8 mouse cellular contexts compared by ENCODE assay signal in the genomic region with DNA sequence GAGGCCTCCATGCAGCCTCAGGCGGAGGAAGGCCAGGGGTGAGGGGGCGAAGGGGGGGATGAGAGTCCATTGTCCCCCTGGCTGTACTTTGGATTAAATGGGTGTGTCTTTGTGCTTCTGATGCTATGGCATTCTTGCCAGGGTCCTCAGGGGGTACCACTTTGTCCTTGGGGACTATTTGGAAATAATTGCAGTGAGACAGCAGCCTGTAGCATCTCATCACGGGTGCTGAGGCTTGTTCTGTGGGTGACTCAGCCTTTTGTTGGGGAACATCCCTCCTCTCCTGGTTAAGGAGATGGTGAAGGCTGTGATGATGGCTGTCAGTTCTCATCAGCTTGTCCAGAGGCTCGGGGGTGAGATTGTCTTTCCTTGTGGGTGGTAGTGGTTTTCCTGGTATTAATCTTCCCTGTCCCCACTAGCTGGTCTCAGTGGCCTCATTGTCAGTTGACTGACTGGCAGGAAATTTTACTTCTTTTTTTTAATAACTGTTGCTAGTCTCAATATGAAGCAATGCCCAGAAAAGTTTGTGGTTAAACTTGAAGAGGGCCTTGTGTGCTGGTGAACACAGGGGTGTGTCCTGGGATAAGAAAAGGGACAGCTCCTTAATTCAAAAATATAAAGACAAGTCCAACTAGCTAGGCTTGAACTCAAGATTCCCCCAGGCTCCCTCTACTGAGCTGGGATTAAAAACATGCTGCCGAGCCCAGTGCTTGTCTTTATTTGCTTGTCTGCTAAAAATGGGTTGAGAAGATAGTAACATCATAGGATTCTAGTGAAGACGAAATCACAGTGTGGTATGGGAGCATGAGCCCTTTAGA. TPM values are rescaled to one million over a fixed set of nuclear protein-coding genes. Genes with fewer than 3 reads are reported as not detected.
DNase-seq lines count a peak whose midpoint lies in the region; ATAC-seq and TF ChIP-seq lines count a peak whose summit lies in the region.

No protein-coding gene starts in this region.

- peak overlapping the region; percentile 83 for H3K4me2 ChIP-seq in hindbrain, embryonic 16.5 days (ENCODE audit: low read length)
- H3K4me2 ChIP-seq in midbrain, embryonic 16.5 days (ENCODE audit: low read length), result peak overlapping the region; percentile 83

- H3K9me3 ChIP-seq in hindbrain, embryonic 16.5 days (ENCODE audit: control insufficient read depth, low read length), result no peaks in the 10 kb centered on the region
- no peaks in the 10 kb centered on the region for H3K9me3 ChIP-seq in midbrain, embryonic 16.5 days (replicated peaks; ENCODE audit: control insufficient read depth, low read length, poor library complexity, severe bottlenecking)

- TF ChIP-seq CTCF in kidney, adult 2 months (conservative IDR thresholded peaks at IDR 0.05; ENCODE audit: insufficient read depth, insufficient read length, low read depth, low read length), result no peak
- no peak for TF ChIP-seq CTCF in bone marrow macrophage, adult 2 months (IDR thresholded peaks at IDR 0.05; ENCODE audit: low read depth, low read length)

- no peak for ATAC-seq in hindbrain, embryonic 16.5 days
- ATAC-seq in midbrain, embryonic 16.5 days, result no peak

- H3K27ac ChIP-seq in kidney, adult 2 months (ENCODE audit: insufficient read depth, low read depth, low read length), result no peak overlapping the region
- H3K27ac ChIP-seq in bone marrow macrophage, adult 2 months (ENCODE audit: insufficient read depth, low read depth, low read length), result peak overlapping the region; percentile 75
- H3K27ac ChIP-seq in hindbrain, embryonic 16.5 days (ENCODE audit: low read depth, low read length), result no peak overlapping the region
- no peak overlapping the region for H3K27ac ChIP-seq in midbrain, embryonic 16.5 days (ENCODE audit: low read length)

- WGBS in kidney, adult 2 months, result 44% methylated on average over 6 of the region's 6 CpGs
- WGBS in hindbrain, embryonic 16.5 days, result 41% methylated on average over 6 of the region's 6 CpGs
- WGBS in midbrain, embryonic 16.5 days, result 35% methylated on average over 6 of the region's 6 CpGs

- peak overlapping the region; percentile 85; the same call in 1 of the 2 replicates for H3K9ac ChIP-seq in hindbrain, embryonic 16.5 days (ENCODE audit: low read depth, low read length)
- H3K9ac ChIP-seq in midbrain, embryonic 16.5 days (ENCODE audit: low read depth, low read length), result peak overlapping the region; percentile 94

- peaks cover 15% of the 10 kb centered on the region; the same call in 1 of the 2 replicates for H3K4me1 ChIP-seq in kidney, adult 2 months (ENCODE audit: control insufficient read depth, insufficient read depth, low read length)
- peaks cover 25% of the 10 kb centered on the region for H3K4me1 ChIP-seq in bone marrow macrophage, adult 2 months (ENCODE audit: control insufficient read depth, insufficient read depth, low read length)
- H3K4me1 ChIP-seq in hindbrain, embryonic 16.5 days (ENCODE audit: control insufficient read depth, insufficient read depth, low read depth, low read length), result peaks cover 17% of the 10 kb centered on the region
- H3K4me1 ChIP-seq in midbrain, embryonic 16.5 days (ENCODE audit: control insufficient read depth, insufficient read depth, low read length), result peaks cover 25% of the 10 kb centered on the region

- no peak for TF ChIP-seq POLR2A in kidney, adult 2 months (IDR thresholded peaks at IDR 0.05; ENCODE audit: low read depth, low read length)
- no peak for TF ChIP-seq POLR2A in bone marrow macrophage, adult 2 months (IDR thresholded peaks at IDR 0.05; ENCODE audit: borderline replicate concordance, low read depth, low read length)

- DNase-seq in kidney, adult 2 months, result no peak
- DNase-seq in kidney, adult 8-10 months, result no peak
- DNase-seq in urinary bladder, postnatal 10 days (ENCODE audit: low spot score), result no peak
- DNase-seq in layer of hippocampus, adult 9-11 months, result no peak
- DNase-seq in urinary bladder, postnatal 14 days (ENCODE audit: low spot score), result no peak

- H3K36me3 ChIP-seq in kidney, adult 2 months (ENCODE audit: control insufficient read depth, insufficient read depth, low read length), result peaks cover 5% of the 10 kb centered on the region
- peaks cover 15% of the 10 kb centered on the region for H3K36me3 ChIP-seq in hindbrain, embryonic 16.5 days (ENCODE audit: control insufficient read depth, insufficient read depth, low read length)
- H3K36me3 ChIP-seq in midbrain, embryonic 16.5 days (ENCODE audit: control insufficient read depth, insufficient read depth, low read length), result peaks cover 16% of the 10 kb centered on the region

- no peaks in the 10 kb centered on the region for H3K27me3 ChIP-seq in kidney, adult 2 months (replicated peaks; ENCODE audit: control insufficient read depth, insufficient read depth, low read length)
- H3K27me3 ChIP-seq in hindbrain, embryonic 16.5 days (replicated peaks; ENCODE audit: control insufficient read depth, insufficient read depth, low read length), result no peaks in the 10 kb centered on the region
- no peaks in the 10 kb centered on the region for H3K27me3 ChIP-seq in midbrain, embryonic 16.5 days (ENCODE audit: control insufficient read depth, insufficient read depth, low read depth, low read length)

- peak overlapping the region; percentile 11; the same call in 1 of the 2 replicates for H3K4me3 ChIP-seq in kidney, adult 2 months (ENCODE audit: insufficient read depth, low read depth, low read length)
- peak overlapping the region; percentile 87 for H3K4me3 ChIP-seq in bone marrow macrophage, adult 2 months (ENCODE audit: insufficient read depth, low read length)
- H3K4me3 ChIP-seq in hindbrain, embryonic 16.5 days (ENCODE audit: low read length), result peak overlapping the region; percentile 96
- H3K4me3 ChIP-seq in midbrain, embryonic 16.5 days (ENCODE audit: low read depth, low read length), result peak overlapping the region; percentile 94

RNA-seq across cellular contexts. Expression of gene Pgam1, which starts 2.3 kb away (rescaled TPM):
- 493 and 500 TPM in 2 replicates for polyA plus RNA-seq in kidney, adult 2 months (2012; rRNA removed)
- 256 and 259 TPM in 2 replicates for polyA plus RNA-seq in bone marrow macrophage, adult 2 months (2012; ENCODE audit: insufficient read depth, insufficient read length, missing spikeins)
- 619 and 637 TPM in 2 replicates for polyA plus RNA-seq in hindbrain, embryonic 16.5 days (2015; fragmentation: Nextera tagmentation; extraction: Ambion mirVana)
- polyA plus RNA-seq in midbrain, embryonic 16.5 days (2015; fragmentation: Nextera tagmentation; extraction: Ambion mirVana), result 509 and 565 TPM in 2 replicates

RNA-seq across cellular contexts. Expression of gene Rrp12, which starts 18.0 kb away (rescaled TPM):
- 3.6 and 4.0 TPM in 2 replicates for polyA plus RNA-seq in kidney, adult 2 months (2012; rRNA removed)
- 2.1 TPM in 2 replicates for polyA plus RNA-seq in bone marrow macrophage, adult 2 months (2012; ENCODE audit: insufficient read depth, insufficient read length, missing spikeins)
- 16.6 and 21.2 TPM in 2 replicates for polyA plus RNA-seq in hindbrain, embryonic 16.5 days (2015; fragmentation: Nextera tagmentation; extraction: Ambion mirVana)
- polyA plus RNA-seq in midbrain, embryonic 16.5 days (2015; fragmentation: Nextera tagmentation; extraction: Ambion mirVana), result 19.2 TPM in 2 replicates

RNA-seq across cellular contexts. Expression of gene Exosc1, which starts 19.2 kb away (rescaled TPM):
- 11.8 and 15.2 TPM in 2 replicates for polyA plus RNA-seq in kidney, adult 2 months (2012; rRNA removed)
- 17.8 and 19.0 TPM in 2 replicates for polyA plus RNA-seq in bone marrow macrophage, adult 2 months (2012; ENCODE audit: insufficient read depth, insufficient read length, missing spikeins)
- 52.4 and 55.9 TPM in 2 replicates for polyA plus RNA-seq in hindbrain, embryonic 16.5 days (2015; fragmentation: Nextera tagmentation; extraction: Ambion mirVana)
- 59.1 and 61.3 TPM in 2 replicates for polyA plus RNA-seq in midbrain, embryonic 16.5 days (2015; fragmentation: Nextera tagmentation; extraction: Ambion mirVana)

RNA-seq across cellular contexts. Expression of gene Zdhhc16, which starts 19.3 kb away (rescaled TPM):
- 74.2 and 78.7 TPM in 2 replicates for polyA plus RNA-seq in kidney, adult 2 months (2012; rRNA removed)
- 43.9 and 44.3 TPM in 2 replicates for polyA plus RNA-seq in bone marrow macrophage, adult 2 months (2012; ENCODE audit: insufficient read depth, insufficient read length, missing spikeins)
- 91.3 and 91.4 TPM in 2 replicates for polyA plus RNA-seq in hindbrain, embryonic 16.5 days (2015; fragmentation: Nextera tagmentation; extraction: Ambion mirVana)
- 84.2 and 90.2 TPM in 2 replicates for polyA plus RNA-seq in midbrain, embryonic 16.5 days (2015; fragmentation: Nextera tagmentation; extraction: Ambion mirVana)

Comparison
In these comparisons a context has a peak if more than half of its experiments do, and no peak if none do; other contexts are left out.
1. H3K4me3 ChIP-seq: peak in every context shown above with its lines; median percentile 96 in hindbrain, embryonic 16.5 days; 94 in midbrain, embryonic 16.5 days; 87 in bone marrow macrophage, adult 2 months; 11 in kidney, adult 2 months.